Mouse (Mus musculus): ENCODE data around the gene Nrip1. TPM values are rescaled to one million over a fixed set of nuclear protein-coding genes. Genes with fewer than 3 reads are reported as not detected.

Nrip1 gene
- polyA plus RNA-seq, 1 experiment from 2014 or later = 47.0 TPM

GRCm38 (mm10) chr16:76370716-76371613 is 2.7 kb downstream of the Nrip1 start:
- ATAC-seq (ENCODE audit: borderline replicate concordance, extremely low read depth, low FRiP score, low TSS enrichment) = no peak
- Histone ChIP-seq H3K27ac (no peak overlapping the region), H3K4me2 (peak overlapping the region; percentile 70), H3K27me3 (no peaks in the 10 kb centered on the region), H3K36me3 (no peaks in the 10 kb centered on the region), H3K4me1 (peaks cover 45% of the 10 kb centered on the region), H3K4me3 (peak overlapping the region; percentile 88), H3K9me3 (no peaks in the 10 kb centered on the region), H3K9ac (peak overlapping the region; percentile 93)
- WGBS = 8% methylated on average over 12 of the region's 12 CpGs

GRCm38 (mm10) chr16:76370041-76370715 is 3.4 kb downstream of the Nrip1 start:
- Histone ChIP-seq H3K4me2 (peak overlapping the region; percentile 70), H3K27ac (no peak overlapping the region), H3K36me3 (no peaks in the 10 kb centered on the region), H3K4me3 (peak overlapping the region; percentile 88), H3K9ac (no peak overlapping the region), H3K4me1 (peaks cover 48% of the 10 kb centered on the region), H3K9me3 (no peaks in the 10 kb centered on the region), H3K27me3 (no peaks in the 10 kb centered on the region)
- ATAC-seq (ENCODE audit: borderline replicate concordance, extremely low read depth, low FRiP score, low TSS enrichment) = no peak
- WGBS = 14% methylated on average over 6 of the region's 6 CpGs

GRCm38 (mm10) chr16:76369236-76369635 is 4.4 kb downstream of the Nrip1 start:
- WGBS = 50% methylated on average over 9 of the region's 9 CpGs
- no peak for ATAC-seq (ENCODE audit: borderline replicate concordance, extremely low read depth, low FRiP score, low TSS enrichment)
- Histone ChIP-seq H3K4me2 (no peak overlapping the region), H3K36me3 (no peaks in the 10 kb centered on the region), H3K9me3 (no peaks in the 10 kb centered on the region), H3K9ac (no peak overlapping the region), H3K27me3 (no peaks in the 10 kb centered on the region), H3K27ac (no peak overlapping the region), H3K4me3 (no peak overlapping the region), H3K4me1 (peaks cover 49% of the 10 kb centered on the region)

GRCm38 (mm10) chr16:76367261-76367908 is 6.2 kb downstream of the Nrip1 start:
- Histone ChIP-seq H3K9me3 (no peaks in the 10 kb centered on the region), H3K27me3 (no peaks in the 10 kb centered on the region), H3K4me1 (peaks cover 49% of the 10 kb centered on the region), H3K36me3 (no peaks in the 10 kb centered on the region), H3K4me2 (peak overlapping the region; percentile 17; the same call in 1 of the 2 replicates), H3K9ac (no peak overlapping the region), H3K4me3 (no peak overlapping the region), H3K27ac (0 out of 2 replicates have a peak overlapping the region, but pooled peaks have one; percentile 0)
- no peak for ATAC-seq (ENCODE audit: borderline replicate concordance, extremely low read depth, low FRiP score, low TSS enrichment)
- WGBS = 62% methylated on average over 12 of the region's 12 CpGs

- no peaks in the 10 kb centered on the region for H3K9me3 ChIP-seq
- H3K36me3 ChIP-seq = no peaks in the 10 kb centered on the region
- H3K27me3 ChIP-seq = no peaks in the 10 kb centered on the region
- WGBS = 79% methylated on average over 17 of the region's 17 CpGs
- ATAC-seq (ENCODE audit: borderline replicate concordance, extremely low read depth, low FRiP score, low TSS enrichment) = no peak
- H3K9ac ChIP-seq = no peak overlapping the region
- no peak overlapping the region for H3K27ac ChIP-seq
- H3K4me1 ChIP-seq = peaks cover 48% of the 10 kb centered on the region
- H3K4me2 ChIP-seq = no peak overlapping the region
- H3K4me3 ChIP-seq = no peak overlapping the region
These were observed 7.7 kb downstream of the Nrip1 start for GRCm38 (mm10) chr16:76365790-76366406.

GRCm38 (mm10) chr16:76365237-76365636 is 8.4 kb downstream of the Nrip1 start:
- ATAC-seq (ENCODE audit: borderline replicate concordance, extremely low read depth, low FRiP score, low TSS enrichment) = no peak
- H3K4me3 ChIP-seq = no peak overlapping the region
- H3K27ac ChIP-seq = no peak overlapping the region
- H3K4me2 ChIP-seq = no peak overlapping the region
- peaks cover 41% of the 10 kb centered on the region for H3K4me1 ChIP-seq
- WGBS = 81% methylated on average over 10 of the region's 10 CpGs
- H3K27me3 ChIP-seq = no peaks in the 10 kb centered on the region
- H3K9ac ChIP-seq = no peak overlapping the region
- no peaks in the 10 kb centered on the region for H3K36me3 ChIP-seq
- H3K9me3 ChIP-seq = no peaks in the 10 kb centered on the region

GRCm38 (mm10) chr16:76363641-76364040 is 10.0 kb downstream of the Nrip1 start:
- Histone ChIP-seq H3K27ac (no peak overlapping the region), H3K9ac (no peak overlapping the region), H3K36me3 (no peaks in the 10 kb centered on the region), H3K4me3 (no peak overlapping the region), H3K9me3 (no peaks in the 10 kb centered on the region), H3K4me1 (peaks cover 25% of the 10 kb centered on the region), H3K4me2 (no peak overlapping the region), H3K27me3 (no peaks in the 10 kb centered on the region)
- 89% methylated on average over 3 of the region's 3 CpGs for WGBS
- ATAC-seq (ENCODE audit: borderline replicate concordance, extremely low read depth, low FRiP score, low TSS enrichment) = no peak

- H3K4me3 ChIP-seq = no peak overlapping the region
- no peaks in the 10 kb centered on the region for H3K9me3 ChIP-seq
- ATAC-seq (ENCODE audit: borderline replicate concordance, extremely low read depth, low FRiP score, low TSS enrichment) = no peak
- H3K36me3 ChIP-seq = no peaks in the 10 kb centered on the region
- no peak overlapping the region for H3K27ac ChIP-seq
- peaks cover 20% of the 10 kb centered on the region for H3K4me1 ChIP-seq
- H3K27me3 ChIP-seq = no peaks in the 10 kb centered on the region
- H3K9ac ChIP-seq = no peak overlapping the region
- H3K4me2 ChIP-seq = no peak overlapping the region
- 93% methylated on average over 12 of the region's 12 CpGs for WGBS
These were observed 10.6 kb downstream of the Nrip1 start for GRCm38 (mm10) chr16:76362982-76363381.

- no peak overlapping the region for H3K27ac ChIP-seq
- ATAC-seq (ENCODE audit: borderline replicate concordance, extremely low read depth, low FRiP score, low TSS enrichment) = no peak
- peaks cover 10% of the 10 kb centered on the region; the same call in 1 of the 2 replicates for H3K4me1 ChIP-seq
- no peaks in the 10 kb centered on the region for H3K27me3 ChIP-seq
- H3K4me2 ChIP-seq = no peak overlapping the region
- no peaks in the 10 kb centered on the region for H3K9me3 ChIP-seq
- 90% methylated on average over 6 of the region's 6 CpGs for WGBS
- H3K36me3 ChIP-seq = no peaks in the 10 kb centered on the region
- no peak overlapping the region for H3K9ac ChIP-seq
- H3K4me3 ChIP-seq = no peak overlapping the region
These were observed 13.2 kb downstream of the Nrip1 start for GRCm38 (mm10) chr16:76360441-76360840.

- Histone ChIP-seq H3K27ac (no peak overlapping the region), H3K4me3 (no peak overlapping the region), H3K9ac (no peak overlapping the region), H3K4me2 (no peak overlapping the region), H3K27me3 (no peaks in the 10 kb centered on the region), H3K9me3 (no peaks in the 10 kb centered on the region), H3K36me3 (no peaks in the 10 kb centered on the region), H3K4me1 (peaks cover 17% of the 10 kb centered on the region)
- no peak for ATAC-seq (ENCODE audit: borderline replicate concordance, extremely low read depth, low FRiP score, low TSS enrichment)
- WGBS = 55% methylated on average over 4 of the region's 4 CpGs
These were observed 14.9 kb downstream of the Nrip1 start for GRCm38 (mm10) chr16:76358757-76359156.

- peaks cover 17% of the 10 kb centered on the region for H3K4me1 ChIP-seq
- no peak overlapping the region for H3K9ac ChIP-seq
- ATAC-seq (ENCODE audit: borderline replicate concordance, extremely low read depth, low FRiP score, low TSS enrichment) = no peak
- H3K36me3 ChIP-seq = no peaks in the 10 kb centered on the region
- H3K27me3 ChIP-seq = no peaks in the 10 kb centered on the region
- 65% methylated on average over 18 of the region's 18 CpGs for WGBS
- no peak overlapping the region for H3K27ac ChIP-seq
- no peak overlapping the region for H3K4me2 ChIP-seq
- no peaks in the 10 kb centered on the region for H3K9me3 ChIP-seq
- no peak overlapping the region for H3K4me3 ChIP-seq
These were observed 15.4 kb downstream of the Nrip1 start for GRCm38 (mm10) chr16:76358128-76358748.

Measured in lung, embryonic 15.5 days (tissue).